Mouse (Mus musculus) large intestine, adult 2 months (tissue): ENCODE measurements around the gene Dctn3. TPM values are rescaled to one million over a fixed set of nuclear protein-coding genes. Genes with fewer than 3 reads are reported as not detected.

Source experiments
- DNase-seq: peaks from one replicate; pipeline ENCODE4 v3.0.0-alpha.2; 2012; ENCODE audit warnings: low read depth, low spot score
- WGBS: fragments of 180-500 bp; shearing (Covaris S2); methylation state at CpG from one replicate; pipeline ENCODE4 v1.1.7; 2018; 5-methylcytosine and 5-hydroxymethylcytosine counted together
- polyA plus RNA-seq: library from polyadenylated mRNA; depleted of rRNA; stranded (reverse); fragments of >200 nt; gene quantifications from 2 replicates; pipeline ENCODE4 v1.2.3, GENCODE M21; 2012

Gene Dctn3
- polyA plus RNA-seq, 1 experiment, result 59.3 TPM

DNA sequence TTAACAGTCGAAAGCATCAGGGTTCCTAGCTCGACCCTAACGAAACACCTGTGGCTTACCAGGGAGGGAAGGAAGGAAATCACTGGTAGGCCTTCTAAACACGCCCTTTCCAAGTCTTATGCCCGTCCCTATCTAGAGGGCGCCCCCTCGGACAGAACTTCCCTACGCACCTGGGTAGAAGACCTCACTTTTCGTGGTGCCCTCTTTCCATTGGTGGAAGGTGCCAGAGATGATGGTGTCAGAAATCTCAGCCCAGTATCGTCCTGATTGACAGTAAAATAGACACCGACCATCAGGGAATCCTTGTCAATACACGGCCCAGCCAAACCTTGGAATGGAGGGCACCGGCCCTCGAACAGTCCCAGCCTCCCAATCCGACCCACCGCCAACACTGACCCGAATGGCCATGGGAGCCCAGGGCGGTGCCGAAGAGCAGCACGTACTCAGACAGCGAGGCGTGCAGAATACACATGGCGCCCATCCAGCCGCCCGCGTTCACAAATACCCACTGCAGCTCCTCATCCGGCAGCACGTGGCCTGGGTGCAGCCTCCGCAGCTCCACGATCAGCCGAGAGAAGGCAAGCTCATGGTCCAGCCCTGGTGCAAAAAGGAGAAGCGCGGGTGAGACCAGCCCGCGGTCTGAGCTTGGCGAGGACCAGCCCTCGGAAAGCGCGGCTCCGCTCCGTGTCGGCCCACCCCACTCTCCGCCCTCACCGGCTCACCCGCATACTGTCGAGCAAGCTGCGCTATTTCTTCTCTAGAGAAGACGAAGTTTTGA lies 17.6 kb upstream of the Dctn3 start:
- DNase-seq, result no peak
- WGBS, result 1% methylated on average over 48 of the region's 48 CpGs

DNA sequence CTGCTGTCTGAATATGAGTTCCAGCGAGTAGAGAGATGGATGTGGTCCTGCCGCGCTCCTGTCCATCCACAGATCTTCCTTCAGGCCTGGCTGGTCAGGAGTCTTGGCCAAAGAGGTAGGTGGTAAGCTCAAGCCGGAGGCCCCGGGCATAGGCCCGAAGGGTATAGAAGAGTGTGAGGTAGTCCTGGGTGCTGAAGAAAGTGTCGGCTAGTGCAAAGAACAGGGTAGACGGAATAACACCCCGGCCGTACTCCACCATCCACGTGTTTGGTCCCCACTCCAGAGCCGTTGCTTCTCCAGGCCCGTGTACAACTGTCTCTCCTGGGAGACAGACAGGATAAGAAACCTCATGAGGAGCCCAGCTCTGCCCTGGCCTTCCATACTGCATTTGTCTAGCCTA lies 16.3 kb upstream of the Dctn3 start:
- 85% methylated on average over 13 of the region's 13 CpGs for whole genome bisulfite sequencing
- DNase-seq, result no peak

DNA sequence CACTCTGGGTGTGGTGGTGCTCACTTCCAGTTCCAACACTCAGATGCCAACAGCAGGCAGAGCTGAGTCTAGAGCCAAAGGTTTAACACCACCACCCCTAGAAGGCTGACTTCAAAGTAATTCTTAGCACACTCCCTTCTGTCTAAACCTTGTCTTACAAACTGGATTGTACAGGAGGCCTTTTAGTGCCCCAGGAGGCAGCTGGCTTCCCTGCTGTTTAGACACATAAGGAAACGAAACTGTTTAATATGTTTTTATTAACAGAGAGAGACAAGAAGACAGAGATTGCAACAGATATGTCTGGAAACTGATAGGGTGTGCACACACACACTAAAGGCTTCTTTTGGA lies 15.3 kb upstream of the Dctn3 start:
- 25% methylated on average over 1 of the region's 1 CpGs for WGBS
- DNase-seq, result no peak

DNA sequence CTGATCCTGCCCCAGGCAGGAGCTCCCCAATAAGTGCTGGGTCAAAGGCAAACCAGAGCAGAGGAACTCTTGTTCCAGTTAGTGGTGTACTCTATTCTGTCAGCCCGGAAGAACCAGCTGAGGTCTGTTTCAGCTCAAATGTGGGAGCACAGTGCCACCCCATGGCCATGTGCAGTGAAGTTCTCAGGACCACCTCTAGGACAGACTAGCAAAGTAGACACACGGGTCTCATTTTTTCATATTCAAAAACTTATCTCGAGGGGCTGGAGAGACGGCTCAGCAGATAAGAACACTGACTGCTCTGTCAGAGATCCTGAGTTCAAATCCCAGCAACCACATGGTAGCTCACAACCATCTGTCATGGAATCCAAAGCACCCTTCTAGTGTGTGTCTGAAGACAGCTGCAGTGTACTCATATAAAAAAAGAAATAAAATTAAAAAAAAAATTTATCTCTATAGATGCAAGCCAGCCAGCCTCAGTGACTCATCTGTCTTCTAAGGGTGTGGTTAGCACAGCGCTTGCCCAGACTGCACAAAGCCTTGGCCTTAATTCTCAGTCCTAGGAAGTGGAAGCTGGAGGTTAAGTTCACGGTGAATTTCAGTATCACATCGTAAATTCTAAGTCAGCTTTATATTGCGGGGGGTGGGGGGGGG lies 14.8 kb upstream of the Dctn3 start:
- DNase-seq, result no peak
- 7% methylated on average over 8 of the region's 8 CpGs for WGBS

DNA sequence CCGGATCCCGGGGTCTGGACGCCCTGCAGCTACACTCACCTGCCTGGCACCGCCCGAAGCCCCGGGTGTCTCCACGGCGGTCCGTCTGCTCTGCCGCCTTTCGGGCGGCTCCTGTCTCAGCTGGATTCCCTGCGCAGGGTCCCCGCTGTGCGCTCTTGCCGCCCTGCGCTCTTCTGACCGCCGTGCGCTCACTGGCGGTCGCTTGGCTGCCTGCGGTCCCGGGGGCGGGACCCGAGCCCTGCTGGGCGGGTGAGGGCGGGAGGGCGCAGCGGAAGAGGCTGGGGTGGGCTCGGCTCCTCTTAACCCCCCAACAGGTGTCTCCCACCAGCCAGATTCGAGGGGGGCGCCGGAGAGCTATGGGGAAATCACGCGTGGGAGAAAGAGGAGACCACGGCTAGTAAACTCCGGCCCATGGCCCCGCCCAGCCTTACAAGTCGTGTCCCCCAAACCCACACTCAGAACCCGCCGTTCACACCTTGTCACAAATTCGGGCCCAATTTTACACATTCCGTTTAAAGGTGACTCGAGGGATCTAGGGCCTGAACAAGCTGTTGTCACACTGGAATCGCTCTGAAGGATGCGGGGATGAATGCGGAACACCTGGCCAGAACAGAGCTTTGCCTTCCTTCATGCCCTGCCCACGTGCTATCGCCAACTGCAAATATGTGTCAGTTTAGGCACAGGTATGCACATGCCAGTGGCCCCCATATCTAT lies 8.2 kb upstream of the Dctn3 start, which contains the start of gene Arid3c:
Gene Arid3c, minus strand, starts transcription at position 91 of the 714 bp plus-strand sequence.
- DNase-seq, result no peak
- 1% methylated on average over 50 of the region's 50 CpGs for WGBS

DNA sequence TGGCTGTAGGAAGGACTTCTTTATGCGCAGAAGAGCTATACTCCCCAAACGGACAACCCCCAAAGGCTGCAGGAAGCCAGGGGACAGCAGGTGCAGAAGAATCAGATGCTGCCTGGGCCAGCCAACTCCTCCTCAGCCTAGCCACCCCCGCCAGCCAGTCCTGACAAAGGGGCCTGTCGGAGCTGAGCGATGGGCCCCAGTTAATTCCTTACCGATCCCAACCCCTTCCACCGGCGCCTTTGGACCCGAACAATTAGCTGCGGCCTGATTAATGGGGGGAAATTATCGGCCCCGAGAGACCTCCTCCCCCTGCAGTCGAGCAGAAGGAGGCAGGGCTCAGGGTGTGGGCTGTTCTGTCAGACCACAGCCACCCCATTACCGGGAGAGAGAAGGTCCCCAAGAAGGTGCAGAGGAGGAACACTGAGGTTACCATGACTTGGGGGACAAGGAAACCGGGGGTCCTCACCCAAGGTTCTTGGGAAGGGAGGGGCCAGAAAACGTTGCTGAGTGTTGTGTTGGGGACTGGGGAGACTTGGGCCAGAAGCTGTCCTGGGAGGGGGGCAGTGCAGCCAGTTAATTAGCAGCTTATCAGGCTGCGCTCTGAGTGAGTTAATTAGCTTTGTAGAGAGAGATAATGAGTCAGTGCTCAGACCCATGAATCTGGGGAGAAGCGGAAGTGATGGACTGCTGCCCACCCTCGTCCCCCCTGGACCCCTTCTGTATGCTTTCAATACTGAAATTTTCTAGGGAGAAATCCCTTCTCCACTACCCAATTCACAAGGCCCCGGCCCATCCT lies 4.1 kb upstream of the Dctn3 start:
- WGBS, result 27% methylated on average over 20 of the region's 20 CpGs
- DNase-seq, result no peak

DNA sequence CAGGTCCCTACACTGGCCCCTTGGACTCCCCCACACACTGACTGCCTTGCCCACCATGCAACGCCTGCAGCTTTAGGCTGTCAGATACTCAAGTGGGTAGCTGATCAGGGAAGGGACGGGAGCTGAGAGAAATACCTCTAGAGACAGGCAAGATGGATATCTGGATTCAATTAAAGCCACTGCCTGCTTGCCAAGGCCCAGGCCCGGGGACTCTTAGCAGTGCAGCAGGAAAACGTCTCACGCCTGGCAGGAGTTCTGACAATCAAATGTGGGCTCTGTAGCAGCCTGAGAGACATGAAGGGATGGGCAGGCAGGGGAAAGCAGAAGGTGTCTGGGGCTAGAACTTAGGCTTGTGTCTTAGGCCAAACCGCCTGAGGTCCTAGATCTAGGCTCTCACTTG lies 6.1 kb downstream of the Dctn3 start:
- WGBS, result 88% methylated on average over 6 of the region's 6 CpGs
- DNase-seq, result no peak

DNA sequence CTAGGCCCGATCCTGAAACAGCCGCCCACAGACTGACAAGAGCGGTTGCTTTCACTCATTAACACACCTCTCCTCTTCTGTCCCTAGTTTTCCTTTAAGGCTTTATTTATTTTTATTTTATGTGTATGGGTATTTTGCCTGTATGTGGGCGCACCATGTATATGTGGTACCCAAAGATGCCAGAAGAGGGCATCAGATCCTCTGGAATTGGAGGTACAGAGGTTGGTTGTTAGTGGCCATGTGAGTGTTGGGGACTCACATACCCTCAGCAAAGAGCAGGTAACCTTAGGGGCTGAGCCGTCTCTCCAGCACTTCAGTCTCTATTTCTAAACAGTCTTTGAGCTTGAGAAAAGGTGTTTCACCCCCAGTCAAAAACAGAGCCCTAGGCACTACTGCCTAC lies 7.4 kb downstream of the Dctn3 start:
- WGBS, result 85% methylated on average over 5 of the region's 5 CpGs
- DNase-seq, result no peak

DNA sequence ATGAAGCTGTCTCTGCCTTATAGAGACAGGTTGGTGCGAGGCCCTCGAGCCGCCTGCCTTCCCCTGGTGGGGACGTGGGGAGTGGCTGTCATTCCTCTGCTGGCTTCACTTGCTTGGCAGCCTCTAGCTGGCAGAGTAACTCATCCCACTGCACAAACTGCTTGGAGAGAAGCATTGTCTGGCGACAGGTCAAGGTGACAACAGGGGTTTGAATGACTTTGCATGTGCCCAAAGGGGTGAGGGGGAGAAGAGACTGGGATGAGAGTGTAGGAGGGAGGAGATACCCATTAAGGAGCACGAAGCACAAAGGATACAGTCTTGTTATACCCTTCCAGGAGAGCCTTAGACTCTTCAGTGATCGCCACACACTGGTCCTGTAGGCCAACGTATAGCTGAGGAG lies 7.9 kb downstream of the Dctn3 start:
- WGBS, result 71% methylated on average over 8 of the region's 8 CpGs
- no peak for DNase-seq

DNA sequence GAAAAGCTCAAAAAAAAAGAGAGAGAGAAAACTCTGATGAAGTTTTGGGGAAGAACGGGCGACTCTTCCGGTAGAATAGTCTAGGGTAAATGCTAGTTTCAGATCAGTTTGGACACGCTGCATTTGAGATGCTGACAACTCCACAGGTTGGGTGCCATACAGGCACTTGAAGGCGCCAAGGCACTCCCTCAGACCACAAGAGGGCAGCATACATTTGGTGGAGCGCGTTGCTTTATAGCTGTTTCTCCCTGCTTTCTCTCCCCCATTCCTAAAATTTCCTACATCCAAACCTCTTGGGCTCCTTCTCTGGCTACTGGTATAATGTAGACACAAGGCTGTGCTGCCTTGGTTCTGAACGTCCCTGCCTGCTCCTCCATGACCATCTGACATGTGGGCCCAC lies 8.7 kb downstream of the Dctn3 start:
- no peak for DNase-seq
- WGBS, result 12% methylated on average over 8 of the region's 8 CpGs

DNA sequence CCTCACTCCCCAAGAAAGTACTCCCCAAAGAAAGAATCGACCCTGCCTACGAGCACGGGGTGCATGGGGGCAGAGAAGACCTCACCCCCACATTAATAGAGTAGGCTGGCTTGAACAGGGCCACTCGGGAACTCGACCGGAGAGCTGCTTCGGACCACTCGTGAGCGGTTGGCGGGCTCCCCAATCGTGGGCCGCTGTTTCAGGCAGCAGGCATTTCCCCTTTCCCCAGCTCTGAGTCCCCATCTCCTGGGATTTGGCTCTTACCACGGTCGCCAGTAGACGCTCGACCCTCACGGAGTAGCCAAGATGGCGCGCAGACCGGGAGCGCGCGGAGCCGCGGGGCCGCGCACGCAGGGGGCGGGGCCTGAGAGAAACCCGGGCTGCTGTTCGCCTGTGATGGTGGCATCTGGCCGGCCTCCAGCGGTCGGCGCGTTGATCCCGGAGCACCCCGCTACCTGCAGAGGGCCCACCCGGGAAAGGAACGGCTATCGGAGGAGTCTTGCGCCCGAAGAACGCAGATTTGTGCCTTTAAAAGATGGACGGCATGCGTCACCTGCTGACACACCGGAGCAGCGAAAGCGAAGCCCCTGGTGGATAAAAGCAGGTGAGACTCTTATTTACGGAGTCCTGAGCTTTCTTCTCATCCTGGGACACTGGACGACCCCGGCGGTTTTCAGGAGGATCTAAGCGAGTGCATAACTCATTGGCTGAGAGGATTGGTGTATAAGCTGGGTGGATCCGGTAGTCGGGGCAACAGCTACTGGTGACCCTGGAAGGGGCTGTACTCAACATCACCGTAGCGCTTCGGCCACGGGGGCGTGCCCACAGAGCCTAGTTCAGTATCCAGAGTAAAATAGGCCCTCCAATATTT lies 9.5 kb downstream of the Dctn3 start, which contains the start of gene Rpp25l:
Gene Rpp25l, minus strand, starts transcription at position 338 of the 871 bp plus-strand sequence.
- WGBS, result under 1% methylated on average over 61 of the region's 61 CpGs
- no peak for DNase-seq

DNA sequence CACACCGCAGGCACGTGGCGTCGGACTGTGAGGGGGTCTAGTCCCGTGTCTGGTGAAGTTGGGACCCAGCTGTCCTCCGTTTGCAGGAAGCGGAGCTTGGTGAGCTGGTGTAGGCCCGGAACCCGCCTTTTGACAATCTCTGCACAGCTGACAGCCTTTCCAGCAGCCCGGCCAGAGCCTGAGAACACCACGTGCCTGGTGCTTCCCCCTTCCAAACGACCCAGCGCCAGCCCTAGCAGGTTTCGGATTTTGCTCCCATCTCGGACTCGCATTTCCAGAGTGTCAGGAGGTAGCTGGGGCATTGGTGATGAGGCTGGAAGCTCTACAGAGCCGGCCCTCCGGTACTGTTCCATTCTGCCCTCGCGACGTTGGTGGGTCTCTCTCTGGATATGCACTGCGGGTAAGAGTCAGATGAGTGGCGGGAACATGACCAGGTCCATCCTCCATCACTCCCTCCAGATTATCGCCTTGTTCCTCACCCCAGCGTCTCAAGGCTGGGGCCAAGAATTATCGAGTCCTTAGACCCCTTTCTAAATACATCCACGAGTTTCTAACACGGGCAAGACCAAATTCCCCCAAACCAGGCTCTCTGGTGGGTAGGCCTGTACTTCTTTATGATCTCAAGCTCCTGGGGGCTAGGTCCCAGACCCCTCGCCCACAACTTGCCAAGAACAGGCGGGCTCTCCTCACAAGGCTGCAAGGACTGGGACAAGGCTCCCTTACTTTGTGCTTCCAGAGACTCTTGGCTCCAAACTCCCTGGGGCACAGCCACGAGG lies 10.4 kb downstream of the Dctn3 start:
- 19% methylated on average over 31 of the region's 31 CpGs for WGBS
- DNase-seq, result no peak

DNA sequence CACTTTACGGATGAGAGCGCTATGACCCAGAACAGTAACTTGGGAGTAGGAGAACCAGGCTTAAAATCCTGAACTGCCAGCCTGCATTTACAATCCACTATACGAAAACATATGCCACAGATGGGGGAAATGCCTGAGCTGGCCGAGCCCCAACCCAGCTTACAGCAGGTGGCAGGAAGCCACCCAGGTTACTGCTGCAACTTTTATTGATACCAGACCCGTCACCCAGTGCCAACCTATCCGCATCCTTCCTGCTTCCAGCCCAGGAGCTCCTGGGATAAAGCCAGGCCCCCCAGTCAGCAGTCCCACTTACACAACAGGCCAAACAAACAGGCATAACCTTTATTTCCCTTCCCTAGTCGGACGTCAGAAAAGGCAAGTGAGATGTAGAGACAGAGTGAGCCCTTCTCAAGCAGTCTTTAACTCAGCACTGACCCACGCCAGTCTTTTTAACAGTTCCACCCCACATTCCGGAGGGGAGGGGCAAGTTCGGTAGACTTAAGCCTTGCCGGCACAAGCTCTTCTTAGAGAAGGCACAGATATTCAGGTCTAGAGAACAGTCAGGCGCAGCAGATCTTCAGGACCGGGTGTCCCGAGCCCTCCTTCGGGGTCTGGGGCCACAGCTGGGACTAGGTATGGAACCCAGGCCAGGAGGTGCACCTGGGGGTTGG lies 11.1 kb downstream of the Dctn3 start:
- no peak for DNase-seq
- 32% methylated on average over 16 of the region's 16 CpGs for WGBS

DNA sequence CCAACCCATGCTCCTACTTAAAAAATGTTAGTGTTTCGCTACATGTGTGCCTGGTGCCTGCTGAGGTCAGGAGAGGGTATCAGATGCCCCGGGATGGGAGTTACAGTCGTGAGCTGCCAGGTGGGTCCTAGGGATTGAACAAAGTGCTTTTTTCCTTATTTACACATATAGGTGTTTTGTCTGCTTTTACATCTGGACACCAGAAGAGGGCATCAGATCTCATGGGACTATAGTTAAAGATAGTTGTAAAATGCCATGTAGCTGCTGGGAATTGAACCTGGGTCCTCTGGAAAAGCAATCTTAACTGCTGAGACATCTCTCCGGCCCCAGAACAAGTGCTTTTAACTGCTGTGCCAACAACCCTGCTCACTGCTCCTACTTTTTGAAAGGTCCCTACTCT lies 12.7 kb downstream of the Dctn3 start:
- 62% methylated on average over 4 of the region's 4 CpGs for WGBS
- no peak for DNase-seq

DNA sequence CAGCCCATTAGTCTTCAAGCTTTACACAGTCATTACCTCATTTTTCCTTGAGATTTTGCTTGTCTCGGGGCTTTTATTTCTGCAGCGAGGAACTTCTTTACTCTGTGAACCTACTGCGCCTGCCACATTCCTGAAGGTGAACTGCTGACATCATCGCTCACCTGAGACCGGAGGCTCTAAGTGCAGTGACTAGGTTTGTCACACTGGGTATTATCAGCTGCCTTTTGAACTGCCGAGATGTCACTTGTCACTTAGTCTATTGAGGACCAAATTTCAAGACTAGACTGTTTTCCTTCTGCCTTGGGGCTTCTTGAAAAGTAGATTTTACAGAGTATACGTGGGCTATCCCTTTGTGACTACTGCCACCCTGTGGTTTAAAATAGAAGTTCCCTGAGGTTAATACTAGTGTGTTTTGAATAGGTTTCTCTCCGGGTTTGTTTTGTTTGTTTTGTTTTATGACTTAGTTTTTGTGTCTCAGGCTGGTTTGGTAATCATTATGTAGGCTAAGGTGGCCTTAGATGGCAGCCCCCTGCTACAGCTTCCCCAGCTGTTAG lies 14.7 kb downstream of the Dctn3 start:
- no peak for DNase-seq
- 18% methylated on average over 8 of the region's 8 CpGs for WGBS

DNA sequence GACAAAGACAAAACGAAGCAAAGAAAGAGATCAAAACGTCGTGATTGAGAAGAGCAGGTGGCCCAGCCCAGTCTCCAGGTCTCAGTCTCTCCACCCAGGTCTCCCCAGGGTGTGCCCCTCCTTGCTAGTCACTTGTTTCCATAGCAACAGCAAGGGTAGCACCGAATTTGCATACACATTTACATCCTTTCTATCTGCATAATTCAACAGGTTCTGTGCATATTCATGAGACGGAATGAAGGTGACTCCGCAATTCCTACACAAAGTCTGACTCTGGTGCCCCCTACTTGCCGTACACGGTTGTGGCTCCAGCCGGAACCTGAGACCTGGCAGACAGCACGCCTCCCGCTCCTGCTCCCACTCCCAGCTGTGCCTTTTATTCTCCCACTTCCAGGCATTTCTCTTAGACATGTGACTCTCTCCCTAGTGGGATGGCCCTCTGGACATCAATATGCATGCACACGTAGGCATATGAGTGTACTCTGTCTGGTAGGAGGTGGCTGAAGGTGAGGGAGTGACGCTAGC lies 15.9 kb downstream of the Dctn3 start:
- WGBS, result 6% methylated on average over 13 of the region's 13 CpGs

More for the DNA sequence above, 15.9 kb downstream of the Dctn3 start:
- DNase-seq, result no peak
